Mouse (Mus musculus): ENCODE measurements around the gene Pdzd7. TPM values are rescaled to one million over a fixed set of nuclear protein-coding genes. Genes with fewer than 3 reads are reported as not detected.

The Pdzd7 gene
- total RNA-seq, 2 experiments from 2014 or later = 5.9 to 6.8 TPM

DNA sequence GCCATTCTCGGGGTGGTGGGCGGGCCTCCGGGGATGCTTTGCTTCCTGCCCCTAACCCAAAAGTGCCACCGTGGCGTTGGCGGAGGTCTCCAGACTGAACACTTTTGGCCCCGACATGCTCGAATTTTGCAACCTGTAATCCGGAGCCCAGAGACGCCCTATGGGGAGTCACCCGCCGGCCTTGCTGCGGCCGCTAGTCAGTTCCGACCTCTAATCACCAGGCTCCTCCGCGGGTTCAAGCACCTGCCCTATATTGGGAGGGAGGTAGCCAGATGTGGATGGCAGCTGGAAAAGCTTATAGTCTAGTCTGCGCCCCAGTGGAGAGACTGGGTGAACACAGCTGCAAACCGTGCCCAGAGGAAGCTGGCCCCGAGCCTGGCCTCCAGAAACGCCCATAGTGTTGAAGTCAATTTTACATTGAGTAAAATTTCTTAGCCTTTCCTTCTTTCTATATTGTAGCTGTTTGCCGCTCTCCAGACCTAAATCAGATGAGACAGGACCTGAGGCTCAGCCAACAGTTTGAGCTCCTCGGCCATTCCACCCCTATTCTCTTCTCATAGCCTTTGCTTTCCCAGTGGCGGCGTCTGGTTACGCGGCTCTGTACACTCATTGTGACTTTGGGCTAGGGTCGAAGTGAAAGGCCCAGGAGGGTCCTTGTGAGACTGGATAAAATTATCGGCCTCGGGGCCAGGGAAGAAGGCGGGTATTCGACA, 30.0 kb upstream of the Pdzd7 start:
- peak; percentile 16; the same call in 1 of the 2 replicates for TF ChIP-seq CTCF (IDR thresholded peaks at IDR 0.05)
- peak; percentile 48 for DNase-seq
- H3K4me3 ChIP-seq = peak overlapping the region; percentile 88
- intact Hi-C loops (cut with DNase I) = no loop called here
- H3K27ac ChIP-seq = peak overlapping the region; percentile 99

DNA sequence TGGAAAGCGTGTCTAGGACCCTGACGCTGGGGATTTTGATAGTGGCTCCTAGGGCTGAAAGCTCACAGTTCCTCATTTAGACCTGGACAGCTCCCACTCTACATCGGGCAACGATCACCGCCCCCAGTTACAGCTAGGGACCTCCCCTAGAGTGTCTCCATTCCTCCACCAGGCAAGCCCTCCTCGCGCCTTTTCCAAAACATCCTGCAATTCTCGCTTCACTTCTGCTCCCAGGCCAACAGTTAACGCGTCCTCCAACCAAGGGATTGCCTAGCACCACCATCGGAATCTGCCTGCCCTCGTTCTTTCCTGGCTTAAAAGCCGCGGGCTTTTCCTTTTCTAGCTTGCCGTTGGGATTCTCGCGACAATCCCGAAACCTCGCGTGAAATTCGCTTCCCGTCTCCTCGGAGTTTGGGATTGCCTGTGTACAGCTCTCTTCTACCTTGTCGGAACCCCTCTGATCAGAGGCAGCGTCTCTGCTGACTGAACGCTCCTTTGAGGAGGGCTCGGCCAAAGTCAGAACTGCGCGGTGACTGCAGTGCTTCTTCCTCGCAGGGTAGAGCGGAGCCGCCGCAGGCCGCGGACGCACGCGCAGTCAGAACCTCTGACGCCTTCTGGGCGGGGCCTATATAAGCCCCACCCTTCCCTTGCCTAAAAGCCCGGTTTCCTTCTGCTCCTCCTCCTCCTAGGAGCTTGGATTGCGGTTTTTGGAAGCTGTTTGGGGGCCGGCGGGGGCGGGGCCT, 29.2 kb upstream of the Pdzd7 start, which contains the start of gene Kazald1:
Kazald1 (plus strand) TSS at position 662 of the 743 bp plus-strand sequence.
- Histone ChIP-seq H3K27ac (peak within 1 kb of the TSS; percentile 99), H3K4me3 (peak within 1 kb of the TSS; percentile 88)
- peak; percentile 96 for DNase-seq
- intact Hi-C loops (cut with DNase I) = no loop called here
- no peak for TF ChIP-seq CTCF (IDR thresholded peaks at IDR 0.05)

DNA sequence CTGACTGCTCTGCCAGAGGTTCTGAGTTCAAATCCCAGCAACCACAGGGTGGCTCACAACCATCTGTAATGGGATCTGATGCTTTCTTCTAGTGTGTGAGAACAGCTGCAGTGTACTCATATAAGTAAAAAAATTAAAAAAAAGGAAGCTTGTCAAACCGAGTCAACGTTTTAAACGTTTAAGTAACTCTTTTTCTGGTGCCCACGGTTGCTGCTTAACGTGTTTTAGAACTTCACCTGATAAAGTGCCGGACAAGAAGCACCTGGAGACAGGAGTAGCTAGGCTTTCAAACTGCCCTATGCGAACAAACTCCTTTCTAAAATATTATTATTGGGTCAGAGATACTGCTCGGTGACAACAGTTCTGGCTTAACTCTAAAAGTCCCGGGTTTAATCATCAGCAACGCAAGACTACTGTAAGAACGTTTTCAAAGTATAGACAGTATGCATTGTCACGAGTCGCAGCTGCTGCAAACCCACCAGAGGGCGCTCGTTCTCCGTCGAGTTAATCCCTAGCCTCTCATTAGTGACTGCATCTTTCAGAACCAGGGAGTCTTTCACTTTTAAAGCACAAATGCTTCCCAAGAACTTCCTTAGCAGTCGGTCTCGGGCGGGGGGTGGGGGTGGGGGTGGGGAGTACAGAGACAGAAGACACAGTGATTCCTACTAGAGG, 28.5 kb upstream of the Pdzd7 start:
- Histone ChIP-seq H3K27ac (peak overlapping the region; percentile 99), H3K4me3 (peak overlapping the region; percentile 88)
- intact Hi-C loops (cut with DNase I) = loop anchor here (2.0 kb wide), 1 partner anchor 15 kb away; no protein-coding TSS in a partner anchor
- TF ChIP-seq CTCF (IDR thresholded peaks at IDR 0.05) = peak; percentile 81
- peak; percentile 91 for DNase-seq

DNA sequence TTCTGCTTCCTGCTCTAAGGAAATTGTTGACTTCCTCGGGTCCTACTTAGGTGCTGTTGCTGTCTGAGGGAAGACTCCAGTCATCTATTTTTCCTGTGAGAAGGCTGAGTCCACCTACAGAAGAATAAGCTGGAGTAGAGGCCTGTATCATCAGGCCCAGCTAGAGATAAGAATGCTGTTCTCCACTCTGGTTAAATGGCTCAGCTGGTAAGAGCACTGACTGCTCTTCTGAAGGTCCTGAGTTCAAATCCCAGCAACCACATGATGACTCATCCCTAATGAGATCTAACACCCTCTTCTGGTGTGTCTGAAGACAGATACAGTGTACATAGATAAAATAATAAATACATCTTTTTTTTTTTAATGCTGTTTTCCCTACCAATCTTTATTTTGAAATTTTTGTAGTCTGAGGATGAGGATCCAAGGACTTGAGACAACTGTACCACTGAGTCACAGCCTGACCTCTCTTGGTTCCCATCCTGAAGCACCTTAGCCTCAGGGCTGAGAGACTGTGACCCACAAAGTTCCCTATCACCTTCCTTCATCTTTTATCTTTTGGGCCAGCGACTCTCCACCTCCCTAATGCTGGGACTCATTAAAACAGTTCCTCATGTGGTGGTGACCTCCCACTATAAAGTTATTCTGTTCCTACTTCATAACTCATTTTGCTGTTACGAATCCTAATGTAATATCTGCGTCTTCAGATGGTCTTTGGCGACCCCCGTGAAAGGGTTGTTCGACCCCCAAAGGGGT, 22.4 kb upstream of the Pdzd7 start:
- intact Hi-C loops (cut with DNase I) = no loop called here
- no peak for DNase-seq
- no peak for TF ChIP-seq CTCF (IDR thresholded peaks at IDR 0.05)
- no peak overlapping the region for H3K4me3 ChIP-seq
- no peak overlapping the region for H3K27ac ChIP-seq

DNA sequence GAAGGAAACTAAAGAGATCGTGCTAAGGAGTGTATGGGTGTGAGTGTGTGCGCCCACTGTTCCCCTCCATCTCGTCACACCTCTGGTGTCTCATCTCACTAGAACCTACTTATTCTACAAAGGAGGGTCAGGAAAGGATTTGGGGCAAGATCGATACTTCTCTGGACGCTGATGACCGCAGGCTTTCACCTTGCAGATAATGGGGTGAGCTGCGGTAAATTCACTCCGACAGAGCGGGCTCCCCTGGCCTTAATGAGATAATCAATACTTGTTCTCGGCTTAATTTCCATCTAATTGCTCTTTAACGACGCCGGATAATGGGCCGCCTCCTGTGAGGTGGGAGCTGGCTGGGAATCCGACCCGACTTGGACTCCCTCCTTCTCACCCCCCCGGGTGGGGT, 21.7 kb upstream of the Pdzd7 start:
- intact Hi-C loops (cut with DNase I) = no loop called here
- no peak for TF ChIP-seq CTCF (IDR thresholded peaks at IDR 0.05)
- no peak for DNase-seq
- H3K4me3 ChIP-seq = no peak overlapping the region
- no peak overlapping the region for H3K27ac ChIP-seq

DNA sequence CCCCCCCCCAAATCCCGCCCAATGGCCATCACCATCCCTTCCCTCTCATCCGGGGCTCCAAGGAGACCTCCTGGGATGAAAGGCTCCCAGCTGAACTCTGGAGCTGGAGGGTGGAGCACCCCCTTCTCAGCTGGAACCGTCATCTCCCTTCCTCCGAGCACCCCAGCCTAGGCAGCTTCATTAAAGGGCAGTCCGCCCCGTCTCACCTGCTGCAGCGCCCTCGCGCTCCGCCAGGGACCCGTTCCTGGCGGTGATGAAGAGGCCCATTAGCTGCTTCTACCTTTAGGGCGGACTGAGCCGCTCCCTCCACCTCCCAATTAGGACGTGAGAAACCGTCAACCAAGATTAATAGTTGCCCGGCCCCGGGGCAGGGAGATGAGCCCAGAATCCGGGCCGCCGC, 19.7 kb upstream of the Pdzd7 start:
- no peak for DNase-seq
- intact Hi-C loops (cut with DNase I) = no loop called here
- no peak for TF ChIP-seq CTCF (IDR thresholded peaks at IDR 0.05)
- Histone ChIP-seq H3K27ac (no peak overlapping the region), H3K4me3 (no peak overlapping the region)

DNA sequence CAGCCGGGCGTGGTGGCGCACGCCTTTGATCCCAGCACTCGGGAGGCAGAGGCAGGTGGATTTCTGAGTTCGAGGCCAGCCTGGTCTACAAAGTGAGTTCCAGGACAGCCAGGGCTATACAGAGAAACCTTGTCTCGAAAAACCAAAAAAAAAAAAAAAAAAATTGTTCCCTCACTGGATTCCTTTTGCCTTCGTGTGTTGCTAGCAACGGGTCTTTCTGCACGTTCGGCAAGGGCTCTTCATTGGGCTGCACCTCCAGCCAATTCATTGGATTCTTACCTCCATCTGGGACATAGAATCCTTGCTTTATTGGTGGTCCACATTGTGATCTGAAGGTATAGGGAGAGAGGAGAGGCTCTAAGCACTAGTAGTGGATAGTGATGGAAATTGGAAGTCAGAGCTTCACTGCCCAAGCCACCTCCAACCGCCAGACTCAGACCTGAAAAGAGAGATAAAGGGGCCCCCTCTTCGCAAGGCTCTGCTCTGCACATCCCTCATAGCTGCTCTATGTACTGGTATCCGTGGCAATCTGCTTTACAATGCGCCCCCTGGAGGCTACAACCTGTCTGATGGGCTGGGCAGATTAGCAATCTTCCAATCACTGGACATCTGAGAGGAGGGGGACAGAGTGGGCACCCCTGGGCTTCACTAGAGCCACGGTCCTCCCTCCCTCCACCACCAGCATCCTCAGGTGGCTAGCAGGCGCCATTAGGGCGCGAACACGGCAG, 18.2 kb upstream of the Pdzd7 start:
- no peak overlapping the region for H3K27ac ChIP-seq
- DNase-seq = peak; percentile 76
- TF ChIP-seq CTCF (IDR thresholded peaks at IDR 0.05) = peak; percentile 79
- intact Hi-C loops (cut with DNase I) = loop anchor here (1.0 kb wide), 1 partner anchor 26 kb away; no protein-coding TSS in a partner anchor
- H3K4me3 ChIP-seq = no peak overlapping the region

DNA sequence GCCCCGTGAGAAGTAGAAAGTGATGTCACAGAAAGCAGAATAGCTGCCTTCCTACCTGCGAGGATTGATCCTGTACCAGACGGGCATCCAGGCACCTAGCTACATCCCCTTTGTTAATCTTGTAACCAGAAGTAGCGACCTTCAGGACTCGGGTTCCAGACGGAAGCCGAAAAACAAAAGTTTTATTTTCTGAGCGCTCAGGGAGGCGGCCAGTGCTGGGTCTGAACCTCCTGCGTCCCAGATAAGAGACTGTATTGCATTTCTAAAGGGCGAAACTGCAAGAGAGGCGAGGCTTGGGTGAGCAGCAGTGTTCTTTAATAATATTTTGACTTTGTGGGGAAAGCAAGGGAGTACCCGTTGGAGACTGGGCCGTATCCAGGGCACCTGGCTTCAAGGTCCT, 13.3 kb upstream of the Pdzd7 start:
- Histone ChIP-seq H3K4me3 (peak overlapping the region; percentile 79), H3K27ac (peak overlapping the region; percentile 95)
- intact Hi-C loops (cut with DNase I) = loop anchor here (2.0 kb wide), 2 partner anchors 14 to 42 kb away; no protein-coding TSS in a partner anchor
- no peak for DNase-seq
- no peak for TF ChIP-seq CTCF (IDR thresholded peaks at IDR 0.05)

DNA sequence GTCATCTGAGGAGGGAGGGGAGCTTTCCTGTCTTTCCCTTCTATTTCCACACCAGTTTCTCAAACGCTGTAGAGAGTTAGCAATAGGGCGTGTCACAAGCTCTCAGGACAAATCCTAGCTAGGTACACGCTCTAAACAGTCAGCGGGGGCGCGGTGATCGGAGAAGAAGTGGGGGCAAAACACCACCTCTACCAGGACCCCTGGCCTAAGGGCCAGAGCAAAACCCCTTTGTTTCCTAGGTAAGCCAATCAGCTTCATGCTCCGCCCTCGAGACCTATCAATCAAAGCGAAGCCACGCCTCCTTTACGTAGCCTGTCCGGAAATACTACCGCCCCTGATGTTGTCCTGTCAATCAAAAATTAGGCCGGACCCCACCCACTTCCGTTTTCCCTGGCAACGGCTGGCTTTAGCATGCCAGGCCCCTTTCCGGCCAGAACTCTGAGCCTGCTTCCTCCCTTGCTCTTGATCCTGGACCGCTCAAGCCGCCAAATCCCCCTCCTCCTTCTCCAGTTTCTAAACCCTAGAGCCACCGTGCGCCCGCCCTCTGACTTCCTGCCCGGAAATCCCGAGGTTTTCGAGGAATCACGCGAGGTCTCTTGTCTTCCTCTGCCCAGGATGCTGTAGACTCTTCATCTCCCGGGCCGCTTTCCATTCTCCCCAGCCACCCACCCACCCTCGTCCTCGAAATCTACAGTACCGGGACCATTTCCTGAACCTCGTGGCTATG, 12.8 kb upstream of the Pdzd7 start:
- no peak for TF ChIP-seq CTCF (IDR thresholded peaks at IDR 0.05)
- Histone ChIP-seq H3K27ac (peak overlapping the region; percentile 95), H3K4me3 (peak overlapping the region; percentile 79)
- intact Hi-C loops (cut with DNase I) = loop anchor here (2.0 kb wide), 2 partner anchors 15 to 41 kb away; no protein-coding TSS in a partner anchor
- peak; percentile 93 for DNase-seq

DNA sequence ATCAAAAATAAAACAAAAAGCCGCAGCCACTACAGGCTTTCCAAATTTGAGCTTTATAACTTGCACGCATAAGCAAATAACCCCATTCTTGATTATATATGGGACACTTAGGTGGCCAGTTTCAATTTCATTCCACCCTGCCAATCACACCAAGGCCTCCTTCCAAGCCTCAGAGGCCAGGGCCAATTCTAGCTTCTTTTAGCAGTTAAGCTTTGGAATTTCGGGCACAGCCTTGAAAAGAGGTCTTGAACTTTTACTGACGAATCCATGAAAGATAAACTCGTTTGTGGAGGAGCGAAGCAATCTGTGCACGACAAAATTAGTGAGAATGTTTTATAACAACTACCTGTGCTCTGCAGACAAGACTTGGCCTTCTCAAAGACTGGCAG, 12.2 kb upstream of the Pdzd7 start:
- DNase-seq = peak; percentile 68
- peak overlapping the region; percentile 95 for H3K27ac ChIP-seq
- intact Hi-C loops (cut with DNase I) = loop anchor here (2.0 kb wide), 2 partner anchors 15 to 41 kb away; no protein-coding TSS in a partner anchor
- TF ChIP-seq CTCF (IDR thresholded peaks at IDR 0.05) = no peak
- peak overlapping the region; percentile 79 for H3K4me3 ChIP-seq
